Mouse (Mus musculus): ENCODE results near the gene Odc1. TPM values are rescaled to one million over a fixed set of nuclear protein-coding genes. Genes with fewer than 3 reads are reported as not detected.
A peak's percentile ranks its signal among the peaks of the same experiment; 100 is the strongest.

The Odc1 gene
- total and polyA plus RNA-seq, 2 experiments from 2014 or later, result 102 to 181 TPM

DNA sequence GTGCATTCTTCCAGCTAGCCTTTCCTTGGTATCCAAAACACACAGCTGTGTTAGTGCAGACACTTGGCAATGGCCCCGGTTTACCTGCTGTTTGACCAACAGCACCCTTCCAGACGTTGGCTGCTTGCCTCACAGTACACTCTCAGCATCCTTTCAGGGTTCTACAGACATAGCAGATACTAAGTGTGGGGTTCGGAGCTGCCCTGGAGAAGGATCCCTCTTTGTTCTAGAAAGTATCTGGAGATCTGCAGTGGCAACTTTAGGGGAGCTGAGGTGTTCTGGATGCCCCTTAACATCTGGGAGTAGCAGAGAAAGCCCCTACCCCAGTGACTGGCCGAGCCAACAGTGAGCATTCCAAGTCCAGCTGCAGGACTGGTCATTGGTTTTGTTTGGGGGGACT lies 30.0 kb downstream of the Odc1 start:
- Histone ChIP-seq H3K9me3 (ENCODE audit: low read length) (no peaks in the 10 kb centered on the region), H3K27ac (ENCODE audit: low read depth, low read length) (no peak overlapping the region), H3K27me3 (ENCODE audit: insufficient read depth, low read length) (no peaks in the 10 kb centered on the region), H3K4me1 (ENCODE audit: insufficient read depth, low read length) (no peaks in the 10 kb centered on the region), H3K4me3 (ENCODE audit: low read depth, low read length) (no peak overlapping the region), H3K36me3 (ENCODE audit: insufficient read depth, low read length) (no peaks in the 10 kb centered on the region), H3K9ac (replicated peaks; ENCODE audit: low read length, poor library complexity, severe bottlenecking) (no peak overlapping the region), H3K4me2 (ENCODE audit: low read depth, low read length, poor library complexity, severe bottlenecking) (no peak overlapping the region)
- DNase-seq (ENCODE audit: low spot score) (no peak), ATAC-seq (ENCODE audit: low FRiP score) (no peak)
- 81% methylated on average over 4 of the region's 4 CpGs for WGBS
- TF ChIP-seq CTCF (IDR thresholded peaks at IDR 0.05), result no peak

DNA sequence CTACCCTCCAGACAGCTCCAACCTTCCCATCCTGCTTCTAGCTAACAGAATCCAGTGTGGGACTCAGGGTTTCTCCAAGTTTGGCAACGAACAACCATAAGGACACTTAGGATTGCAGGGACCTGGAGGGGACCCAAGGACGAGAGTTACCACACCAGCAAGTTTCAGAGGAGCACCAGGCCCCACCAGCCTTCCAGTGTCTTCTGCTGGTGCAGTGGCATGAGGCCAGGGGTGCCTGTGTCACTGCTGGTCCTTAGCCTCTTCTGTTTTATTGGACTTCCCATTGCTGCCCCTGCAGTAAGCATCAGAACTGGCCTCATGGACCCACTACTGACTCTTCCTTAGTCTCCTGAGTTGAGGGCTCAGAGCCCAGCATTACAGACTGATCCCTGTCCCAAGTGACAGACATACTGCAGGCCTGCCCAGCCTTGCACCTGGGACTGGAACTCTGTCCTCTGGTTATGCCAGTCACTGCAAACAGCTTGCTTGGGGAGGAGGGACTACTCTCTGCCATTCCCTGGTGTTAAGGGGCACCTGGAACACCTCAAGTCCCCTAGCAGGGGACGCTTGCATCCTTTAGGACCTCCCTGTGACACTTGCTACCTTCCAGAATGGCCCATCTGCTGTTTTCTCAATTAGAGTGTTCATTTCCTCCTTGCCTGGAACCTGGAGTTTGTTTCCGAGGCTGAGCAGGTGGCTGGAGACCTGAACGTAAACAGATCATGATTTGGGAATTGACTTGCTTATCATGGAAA lies 30.7 kb downstream of the Odc1 start:
- 63% methylated on average over 5 of the region's 5 CpGs for WGBS
- no peaks in the 10 kb centered on the region for H3K4me1 ChIP-seq (ENCODE audit: insufficient read depth, low read length)
- no peaks in the 10 kb centered on the region for H3K36me3 ChIP-seq (ENCODE audit: insufficient read depth, low read length)
- no peak for ATAC-seq (ENCODE audit: low FRiP score)
- H3K4me2 ChIP-seq (ENCODE audit: low read depth, low read length, poor library complexity, severe bottlenecking), result no peak overlapping the region
- H3K27ac ChIP-seq (ENCODE audit: low read depth, low read length), result no peak overlapping the region
- TF ChIP-seq CTCF (IDR thresholded peaks at IDR 0.05), result no peak
- H3K27me3 ChIP-seq (ENCODE audit: insufficient read depth, low read length), result no peaks in the 10 kb centered on the region
- H3K9ac ChIP-seq (replicated peaks; ENCODE audit: low read length, poor library complexity, severe bottlenecking), result no peak overlapping the region
- no peak for DNase-seq (ENCODE audit: low spot score)
- no peak overlapping the region for H3K4me3 ChIP-seq (ENCODE audit: low read depth, low read length)
- H3K9me3 ChIP-seq (ENCODE audit: low read length), result no peaks in the 10 kb centered on the region

DNA sequence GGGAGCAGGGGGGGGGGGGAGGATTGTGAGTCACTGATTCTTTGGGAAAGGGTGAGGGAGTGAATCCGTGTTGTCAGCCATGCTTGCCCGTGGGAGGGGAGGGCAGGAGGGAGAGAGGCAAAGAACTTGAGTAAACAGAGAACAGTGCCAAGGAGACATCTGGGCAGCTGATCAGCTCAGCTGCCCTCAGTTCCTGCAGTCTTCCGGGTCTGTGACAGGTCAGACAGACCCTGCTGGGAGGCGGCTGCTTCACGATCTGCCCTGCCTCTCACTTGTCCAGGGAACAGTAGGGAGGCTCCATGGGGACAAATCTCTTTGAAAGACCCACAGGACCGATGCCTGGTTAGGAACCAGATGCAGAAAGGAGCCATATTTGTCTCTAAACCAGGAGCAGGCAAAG lies 31.4 kb downstream of the Odc1 start:
- ATAC-seq (ENCODE audit: low FRiP score) (peak; percentile 62; the same call in 1 of the 2 replicates), DNase-seq (ENCODE audit: low spot score) (peak; percentile 77)
- H3K9me3 ChIP-seq (ENCODE audit: low read length), result no peaks in the 10 kb centered on the region
- H3K36me3 ChIP-seq (ENCODE audit: insufficient read depth, low read length), result no peaks in the 10 kb centered on the region
- WGBS, result 8% methylated on average over 6 of the region's 6 CpGs
- no peak overlapping the region for H3K9ac ChIP-seq (replicated peaks; ENCODE audit: low read length, poor library complexity, severe bottlenecking)
- TF ChIP-seq CTCF (IDR thresholded peaks at IDR 0.05), result no peak
- no peaks in the 10 kb centered on the region for H3K4me1 ChIP-seq (ENCODE audit: insufficient read depth, low read length)
- H3K27me3 ChIP-seq (ENCODE audit: insufficient read depth, low read length), result no peaks in the 10 kb centered on the region
- H3K27ac ChIP-seq (ENCODE audit: low read depth, low read length), result no peak overlapping the region
- H3K4me2 ChIP-seq (ENCODE audit: low read depth, low read length, poor library complexity, severe bottlenecking), result no peak overlapping the region
- no peak overlapping the region for H3K4me3 ChIP-seq (ENCODE audit: low read depth, low read length)

DNA sequence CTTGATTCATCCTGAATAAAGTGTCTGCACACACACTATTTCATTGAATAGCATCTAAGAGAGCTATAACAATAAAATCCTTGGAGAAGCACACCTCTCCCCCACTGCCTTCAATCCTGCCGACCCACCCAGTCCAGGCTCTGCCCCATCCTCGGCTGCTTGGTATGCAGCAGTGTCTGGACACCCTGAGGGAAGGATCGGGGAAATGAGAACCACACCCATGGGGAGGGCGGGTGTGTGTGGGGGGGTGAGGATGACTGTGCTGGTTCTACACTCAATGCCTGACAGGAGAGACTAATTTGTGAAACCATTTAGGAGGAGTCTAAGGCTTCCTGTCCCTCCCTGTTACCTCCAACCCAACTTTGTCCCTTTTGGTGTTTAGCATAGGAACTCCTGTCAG lies 34.0 kb downstream of the Odc1 start:
- 57% methylated on average over 4 of the region's 4 CpGs for WGBS
- Histone ChIP-seq H3K4me3 (ENCODE audit: low read depth, low read length) (no peak overlapping the region), H3K9ac (replicated peaks; ENCODE audit: low read length, poor library complexity, severe bottlenecking) (no peak overlapping the region), H3K4me2 (ENCODE audit: low read depth, low read length, poor library complexity, severe bottlenecking) (no peak overlapping the region), H3K4me1 (ENCODE audit: insufficient read depth, low read length) (no peaks in the 10 kb centered on the region), H3K27ac (ENCODE audit: low read depth, low read length) (no peak overlapping the region), H3K36me3 (ENCODE audit: insufficient read depth, low read length) (no peaks in the 10 kb centered on the region), H3K9me3 (ENCODE audit: low read length) (no peaks in the 10 kb centered on the region), H3K27me3 (ENCODE audit: insufficient read depth, low read length) (no peaks in the 10 kb centered on the region)
- DNase-seq (ENCODE audit: low spot score) (no peak), ATAC-seq (ENCODE audit: low FRiP score) (no peak)
- no peak for TF ChIP-seq CTCF (IDR thresholded peaks at IDR 0.05)

DNA sequence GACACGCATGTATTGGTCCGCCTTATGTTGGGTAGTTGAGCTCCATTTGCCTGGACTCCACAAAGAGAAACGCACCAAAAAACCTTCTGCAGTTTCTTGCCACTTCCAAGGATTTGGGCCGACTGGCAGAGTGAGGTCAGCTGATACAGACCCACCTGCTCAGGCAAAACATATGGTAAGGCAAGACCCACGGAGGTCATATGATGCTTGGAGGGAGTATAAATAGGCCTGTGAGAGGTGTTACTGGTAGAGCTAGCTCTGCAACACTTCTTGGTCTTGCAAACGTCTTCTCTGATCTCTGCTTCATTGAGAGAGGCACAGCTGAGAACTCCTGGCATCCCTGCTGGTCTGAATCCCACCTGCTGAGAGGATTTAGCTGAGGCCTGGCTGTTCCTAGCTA lies 36.4 kb downstream of the Odc1 start:
- 73% methylated on average over 6 of the region's 6 CpGs for WGBS
- ATAC-seq (ENCODE audit: low FRiP score), result no peak
- Histone ChIP-seq H3K9me3 (ENCODE audit: low read length) (no peaks in the 10 kb centered on the region), H3K27ac (ENCODE audit: low read depth, low read length) (no peak overlapping the region), H3K36me3 (ENCODE audit: insufficient read depth, low read length) (no peaks in the 10 kb centered on the region), H3K4me1 (ENCODE audit: insufficient read depth, low read length) (no peaks in the 10 kb centered on the region), H3K9ac (replicated peaks; ENCODE audit: low read length, poor library complexity, severe bottlenecking) (no peak overlapping the region), H3K4me2 (ENCODE audit: low read depth, low read length, poor library complexity, severe bottlenecking) (no peak overlapping the region), H3K27me3 (ENCODE audit: insufficient read depth, low read length) (no peaks in the 10 kb centered on the region), H3K4me3 (ENCODE audit: low read depth, low read length) (no peak overlapping the region)
- no peak for DNase-seq (ENCODE audit: low spot score)
- no peak for TF ChIP-seq CTCF (IDR thresholded peaks at IDR 0.05)

DNA sequence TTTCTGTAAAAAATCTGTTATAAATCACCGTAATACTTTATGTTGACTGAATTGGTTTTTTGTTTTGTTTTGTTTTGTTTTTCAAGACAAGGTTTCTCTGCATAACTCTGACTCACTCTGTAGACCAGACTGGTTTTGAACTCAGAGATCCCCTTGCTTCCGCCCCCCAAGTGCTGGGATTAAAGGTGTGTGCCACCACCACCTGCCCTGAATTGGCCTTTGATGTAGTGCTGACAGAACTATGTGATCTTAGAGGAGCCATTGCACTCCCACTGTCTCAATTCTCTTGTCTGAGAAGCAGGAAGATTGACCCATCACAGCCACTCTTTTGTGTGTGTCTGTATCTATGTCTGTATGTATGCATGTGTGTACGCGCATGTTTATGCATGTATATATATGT lies 37.8 kb downstream of the Odc1 start:
- TF ChIP-seq CTCF (IDR thresholded peaks at IDR 0.05), result no peak
- Histone ChIP-seq H3K9ac (replicated peaks; ENCODE audit: low read length, poor library complexity, severe bottlenecking) (no peak overlapping the region), H3K27ac (ENCODE audit: low read depth, low read length) (no peak overlapping the region), H3K9me3 (ENCODE audit: low read length) (no peaks in the 10 kb centered on the region), H3K4me1 (ENCODE audit: insufficient read depth, low read length) (no peaks in the 10 kb centered on the region), H3K36me3 (ENCODE audit: insufficient read depth, low read length) (no peaks in the 10 kb centered on the region), H3K27me3 (ENCODE audit: insufficient read depth, low read length) (no peaks in the 10 kb centered on the region), H3K4me3 (ENCODE audit: low read depth, low read length) (no peak overlapping the region), H3K4me2 (ENCODE audit: low read depth, low read length, poor library complexity, severe bottlenecking) (no peak overlapping the region)
- WGBS, result 95% methylated on average over 4 of the region's 4 CpGs
- no peak for ATAC-seq (ENCODE audit: low FRiP score)
- DNase-seq (ENCODE audit: low spot score), result no peak
